Mouse (Mus musculus): ENCODE results near the gene Trim72.

- TF ChIP-seq ZC3H11A (IDR thresholded peaks at IDR 0.05; ENCODE audit: low read depth, low read length) (no peak), CTCF (IDR thresholded peaks at IDR 0.05 in 2 of 3, conservative IDR thresholded peaks at IDR 0.05 in 1 of 3; ENCODE audit: control insufficient read depth in 1 of 3, insufficient read depth in 1 of 3, low read depth in 2 of 3, low read length in 3 of 3, poor library complexity in 1 of 3, severe bottlenecking in 1 of 3) (no peak), POLR2AphosphoS2 (IDR thresholded peaks at IDR 0.05; ENCODE audit: low read length) (no peak), JUND (IDR thresholded peaks at IDR 0.05; ENCODE audit: low read depth, low read length) (no peak)
Observed at GRCm38 (mm10) chr7:128016650-128017049, 12.9 kb downstream of the Trim72 start.

Data from MEL (cell line).